Mouse (Mus musculus): ENCODE measurements at regions not wholly inside any gene's neighbourhood (a gene's known extent, or its start where the extent isn't known, plus 50 kb on each side); places are given as distances from the start of the nearest gene placed in this dataset.

- DNase-seq: peak; percentile 3
Measured at GRCm38 (mm10) chr4:154785282-154785987, 51.8 kb upstream of the Ttc34 start.

- DNase-seq: no peak
Measured at GRCm38 (mm10) chr4:154787190-154787589, 50.1 kb upstream of the Ttc34 start.

All from lung, postnatal 14 days (tissue).